25 mouse cellular contexts compared by ENCODE assay signal in the genomic region with DNA sequence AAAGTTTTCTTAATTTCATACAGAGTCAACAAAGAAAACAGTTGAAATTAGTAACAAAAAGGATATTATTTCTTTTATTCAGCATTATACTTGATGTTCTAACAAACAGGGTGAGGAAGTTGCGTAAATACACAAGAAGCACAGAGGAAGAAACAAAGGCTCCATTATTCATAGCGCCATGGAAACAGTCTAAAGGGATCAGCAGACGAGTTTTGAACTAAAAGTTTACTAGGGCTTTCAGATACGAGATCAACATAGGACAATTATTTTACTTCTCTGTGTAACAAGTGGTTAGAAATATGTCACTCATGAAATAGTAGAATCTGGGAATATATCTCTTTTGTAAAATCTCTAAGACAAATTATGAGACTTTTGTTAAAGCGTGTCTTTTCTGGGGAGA. TPM values are rescaled to one million over a fixed set of nuclear protein-coding genes. Genes with fewer than 3 reads are reported as not detected.
DNase-seq lines count a peak whose midpoint lies in the region; ATAC-seq and TF ChIP-seq lines count a peak whose summit lies in the region.
"Had no signal": no experiment of that assay in that cellular context is flagged by ENCODE, and none has a peak within 500 bp of the region (broad histone marks: within the 10 kb centered on the region; RNA-seq: fewer than 3 reads in every experiment).

No protein-coding gene starts in this region.

- H3K9me3 ChIP-seq in heart, embryonic 10.5 days: no peaks in the 10 kb centered on the region
- no peaks in the 10 kb centered on the region for H3K9me3 ChIP-seq in hindbrain, postnatal 0 days (ENCODE audit: low read length)
- H3K9me3 ChIP-seq in hindbrain, embryonic 13.5 days: no peaks in the 10 kb centered on the region
- no peaks in the 10 kb centered on the region for H3K9me3 ChIP-seq in midbrain, postnatal 0 days (ENCODE audit: low read length)
- no peaks in the 10 kb centered on the region for H3K9me3 ChIP-seq in midbrain, embryonic 13.5 days
- H3K9me3 ChIP-seq: forebrain, embryonic 13.5 days; heart, embryonic 15.5 days; liver, embryonic 12.5 days; midbrain, embryonic 12.5 days; neural tube, embryonic 12.5 days; stomach, embryonic 15.5 days had no signal

- no peak for TF ChIP-seq CTCF in hindbrain, postnatal 0 days (IDR thresholded peaks at IDR 0.05; ENCODE audit: low read depth)
- no peak for TF ChIP-seq CTCF in midbrain, postnatal 0 days (IDR thresholded peaks at IDR 0.05)

- no peak overlapping the region for H3K9ac ChIP-seq in hindbrain, postnatal 0 days (replicated peaks; ENCODE audit: low read length)
- no peak overlapping the region for H3K9ac ChIP-seq in hindbrain, embryonic 13.5 days
- no peak overlapping the region for H3K9ac ChIP-seq in midbrain, postnatal 0 days (replicated peaks; ENCODE audit: low read length, poor library complexity, severe bottlenecking)
- H3K9ac ChIP-seq in midbrain, embryonic 13.5 days (replicated peaks): no peak overlapping the region
- H3K9ac ChIP-seq: forebrain, embryonic 13.5 days; heart, embryonic 15.5 days; liver, embryonic 12.5 days; liver, postnatal 0 days; midbrain, embryonic 12.5 days; neural tube, embryonic 12.5 days; stomach, embryonic 15.5 days had no signal

- no peak overlapping the region for H3K4me2 ChIP-seq in hindbrain, postnatal 0 days (ENCODE audit: low read depth, low read length)
- H3K4me2 ChIP-seq in hindbrain, embryonic 13.5 days: no peak overlapping the region
- no peak overlapping the region for H3K4me2 ChIP-seq in midbrain, postnatal 0 days (ENCODE audit: low read depth, low read length, poor library complexity, severe bottlenecking)
- H3K4me2 ChIP-seq in midbrain, embryonic 13.5 days (replicated peaks): no peak overlapping the region
- H3K4me2 ChIP-seq: forebrain, embryonic 13.5 days; heart, embryonic 15.5 days; liver, embryonic 12.5 days; midbrain, embryonic 12.5 days; neural tube, embryonic 12.5 days; stomach, embryonic 15.5 days had no signal

- H3K4me1 ChIP-seq in heart, embryonic 10.5 days: peaks cover 8% of the 10 kb centered on the region; the same call in 1 of the 2 replicates
- no peaks in the 10 kb centered on the region for H3K4me1 ChIP-seq in hindbrain, postnatal 0 days (ENCODE audit: insufficient read depth, low read length)
- no peaks in the 10 kb centered on the region for H3K4me1 ChIP-seq in hindbrain, embryonic 13.5 days (replicated peaks)
- H3K4me1 ChIP-seq in midbrain, postnatal 0 days (ENCODE audit: insufficient read depth, low read length): no peaks in the 10 kb centered on the region
- H3K4me1 ChIP-seq in midbrain, embryonic 13.5 days (replicated peaks): no peaks in the 10 kb centered on the region; the same call in 1 of the 2 replicates
- H3K4me1 ChIP-seq: forebrain, embryonic 13.5 days; liver, embryonic 12.5 days; midbrain, embryonic 12.5 days; neural tube, embryonic 12.5 days had no signal

- no peak overlapping the region for H3K27ac ChIP-seq in heart, embryonic 10.5 days
- H3K27ac ChIP-seq in hindbrain, postnatal 0 days: 0 out of 2 replicates have a peak overlapping the region, but pooled peaks have one; percentile 36
- no peak overlapping the region for H3K27ac ChIP-seq in hindbrain, embryonic 13.5 days
- no peak overlapping the region for H3K27ac ChIP-seq in midbrain, postnatal 0 days (ENCODE audit: low read depth, low read length)
- no peak overlapping the region for H3K27ac ChIP-seq in midbrain, embryonic 13.5 days
- H3K27ac ChIP-seq: forebrain, embryonic 13.5 days; heart, embryonic 15.5 days; liver, embryonic 12.5 days; midbrain, embryonic 12.5 days; neural tube, embryonic 12.5 days; stomach, embryonic 15.5 days had no signal

- no peak for ATAC-seq in hindbrain, postnatal 0 days
- no peak for ATAC-seq in hindbrain, embryonic 13.5 days (ENCODE audit: low FRiP score)
- ATAC-seq in midbrain, postnatal 0 days (ENCODE audit: low FRiP score): no peak
- ATAC-seq in midbrain, embryonic 13.5 days: no peak
- ATAC-seq: forebrain, embryonic 13.5 days; intestine, postnatal 0 days; liver, embryonic 12.5 days; liver, postnatal 0 days had no signal

- DNase-seq in heart, adult 11 months: peak; percentile 33
- no peak for DNase-seq in heart, embryonic 10.5 days (ENCODE audit: low spot score)
- no peak for DNase-seq in hindbrain, postnatal 0 days (ENCODE audit: low spot score)
- peak; percentile 25 for DNase-seq in midbrain, postnatal 0 days (ENCODE audit: low spot score)
- no peak for DNase-seq in spleen, postnatal 14 days (ENCODE audit: low spot score in 2 of 2)
- DNase-seq: adrenal gland, postnatal 14 days; cerebellum, adult 2 months; cerebellum, postnatal 14 days; gastrocnemius, postnatal 25 days; kidney, adult 9 months; kidney, postnatal 10 days; left cerebral cortex, postnatal 4 days; liver, postnatal 0 days; lung, postnatal 36 days; right cerebral cortex, postnatal 14 days had no signal

- WGBS in heart, embryonic 10.5 days: 84% methylated on average over 5 of the region's 5 CpGs
- 41% methylated on average over 5 of the region's 5 CpGs for WGBS in hindbrain, postnatal 0 days
- WGBS in hindbrain, embryonic 13.5 days: 43% methylated on average over 5 of the region's 5 CpGs
- 39% methylated on average over 5 of the region's 5 CpGs for WGBS in midbrain, postnatal 0 days
- WGBS in midbrain, embryonic 13.5 days: 38% methylated on average over 5 of the region's 5 CpGs

- no peaks in the 10 kb centered on the region for H3K27me3 ChIP-seq in heart, embryonic 10.5 days (ENCODE audit: insufficient read depth, poor library complexity, severe bottlenecking)
- no peaks in the 10 kb centered on the region for H3K27me3 ChIP-seq in hindbrain, postnatal 0 days (ENCODE audit: insufficient read depth, low read length)
- H3K27me3 ChIP-seq in hindbrain, embryonic 13.5 days: no peaks in the 10 kb centered on the region
- H3K27me3 ChIP-seq in midbrain, postnatal 0 days (ENCODE audit: insufficient read depth, low read length): no peaks in the 10 kb centered on the region
- no peaks in the 10 kb centered on the region for H3K27me3 ChIP-seq in midbrain, embryonic 13.5 days
- H3K27me3 ChIP-seq: forebrain, embryonic 13.5 days; heart, embryonic 15.5 days; liver, embryonic 12.5 days; midbrain, embryonic 12.5 days; neural tube, embryonic 12.5 days; stomach, embryonic 15.5 days had no signal

- H3K4me3 ChIP-seq in heart, embryonic 10.5 days: no peak overlapping the region
- H3K4me3 ChIP-seq in hindbrain, postnatal 0 days (ENCODE audit: low read length): no peak overlapping the region
- H3K4me3 ChIP-seq in hindbrain, embryonic 13.5 days: no peak overlapping the region
- H3K4me3 ChIP-seq in midbrain, postnatal 0 days (ENCODE audit: low read depth, low read length): no peak overlapping the region
- no peak overlapping the region for H3K4me3 ChIP-seq in midbrain, embryonic 13.5 days (replicated peaks)
- H3K4me3 ChIP-seq: forebrain, embryonic 13.5 days; heart, embryonic 15.5 days; liver, embryonic 12.5 days; midbrain, embryonic 12.5 days; myocyte; neural tube, embryonic 12.5 days; stomach, embryonic 15.5 days had no signal

- H3K36me3 ChIP-seq in heart, embryonic 10.5 days: peaks cover 6% of the 10 kb centered on the region; the same call in 1 of the 2 replicates
- H3K36me3 ChIP-seq in hindbrain, postnatal 0 days (ENCODE audit: insufficient read depth, low read length): no peaks in the 10 kb centered on the region
- H3K36me3 ChIP-seq in hindbrain, embryonic 13.5 days: no peaks in the 10 kb centered on the region
- no peaks in the 10 kb centered on the region for H3K36me3 ChIP-seq in midbrain, postnatal 0 days (ENCODE audit: insufficient read depth, low read length)
- H3K36me3 ChIP-seq in midbrain, embryonic 13.5 days: no peaks in the 10 kb centered on the region
- H3K36me3 ChIP-seq: heart, embryonic 15.5 days; midbrain, embryonic 12.5 days; neural tube, embryonic 12.5 days had no signal

RNA-seq across cellular contexts. Expression of a gene that starts 31.5 kb away (rescaled TPM):
- polyA plus RNA-seq in heart, embryonic 10.5 days (2016; fragmentation: Nextera tagmentation; extraction: Ambion mirVana): 23.7 and 26.6 TPM in 2 replicates
- 28.0 and 44.3 TPM in 2 replicates for total RNA-seq in hindbrain, postnatal 0 days (2014; rRNA removed)
- 26.7 and 27.4 TPM in 2 replicates for polyA plus RNA-seq in hindbrain, postnatal 0 days (2015; fragmentation: Nextera tagmentation; extraction: Ambion mirVana)
- polyA plus RNA-seq in hindbrain, embryonic 13.5 days (2015; fragmentation: Nextera tagmentation; extraction: Ambion mirVana): 47.3 and 51.3 TPM in 2 replicates
- total RNA-seq in midbrain, postnatal 0 days (2014; rRNA removed): 38.9 and 40.6 TPM in 2 replicates
- 23.5 and 25.3 TPM in 2 replicates for polyA plus RNA-seq in midbrain, postnatal 0 days (2015; fragmentation: Nextera tagmentation; extraction: Ambion mirVana)
- polyA plus RNA-seq in midbrain, embryonic 13.5 days (2015; fragmentation: Nextera tagmentation; extraction: Ambion mirVana): 51.0 and 53.0 TPM in 2 replicates

Comparison
In these comparisons a context has a peak if more than half of its experiments do, and no peak if none do; other contexts are left out.
1. DNase-seq: peak in heart, adult 11 months (single experiment) and midbrain, postnatal 0 days (single experiment); none in heart, embryonic 10.5 days (single experiment), hindbrain, postnatal 0 days (single experiment) and spleen, postnatal 14 days (0 of 2).